Mouse (Mus musculus) inflammation-experienced regulatory T-cells, adult 6 months (primary cell): Measurements from ENCODE around the gene Cdk14. TPM values are rescaled to one million over a fixed set of nuclear protein-coding genes. Genes with fewer than 3 reads are reported as not detected.

Experiments used
- ATAC-seq: one replicate; pipeline ENCODE4 v1.8.0; 2017
- polyA plus RNA-seq, 3 experiments: library from polyadenylated mRNA; unstranded; fragments of 100-300 nt; shearing (Covaris generic); gene quantifications; one replicate each; pipeline ENCODE4 v1.2.1; 2017

The Cdk14 gene
- polyA plus RNA-seq, 3 experiments from 2014 or later, result 0.12 to 0.78 TPM; not detected in 1

DNA sequence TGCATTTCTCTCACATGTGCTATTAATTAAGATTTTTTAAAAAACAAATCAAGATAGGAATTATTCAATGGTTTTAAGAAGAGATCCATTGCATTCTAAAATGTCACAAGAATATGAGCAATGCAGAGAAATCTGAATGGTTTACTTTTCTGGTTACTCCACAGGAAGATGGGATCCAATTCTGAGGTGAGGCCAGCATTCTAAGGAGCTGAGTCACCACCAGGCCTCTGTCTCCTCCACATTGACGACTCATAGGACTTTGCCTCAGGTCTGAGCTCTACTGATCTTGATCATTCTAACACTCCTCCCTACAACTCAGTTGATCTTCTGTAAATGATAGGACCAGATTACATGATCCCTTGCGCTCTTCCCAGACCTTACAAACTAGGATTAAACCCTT, 239.4 kb downstream of the Cdk14 start:
- ATAC-seq, result no peak

DNA sequence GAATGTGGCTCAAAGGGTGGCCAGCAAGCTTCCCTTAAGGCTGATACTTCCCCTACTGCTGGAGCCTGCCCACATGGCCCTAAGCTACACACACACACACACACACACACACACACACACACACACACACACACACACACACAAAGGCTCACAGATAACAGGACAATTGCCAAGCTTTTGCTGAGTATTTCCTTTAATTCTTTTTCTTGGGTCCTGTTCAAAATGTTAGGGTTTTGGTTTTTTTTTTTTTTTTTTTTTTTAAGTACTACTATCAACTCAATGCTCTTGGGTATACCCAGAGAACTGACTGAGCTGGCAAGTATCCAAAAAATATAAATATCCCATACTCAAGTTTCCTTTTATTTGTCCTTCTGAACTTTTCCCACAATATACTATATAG, 239.8 kb downstream of the Cdk14 start:
- ATAC-seq, result no peak

DNA sequence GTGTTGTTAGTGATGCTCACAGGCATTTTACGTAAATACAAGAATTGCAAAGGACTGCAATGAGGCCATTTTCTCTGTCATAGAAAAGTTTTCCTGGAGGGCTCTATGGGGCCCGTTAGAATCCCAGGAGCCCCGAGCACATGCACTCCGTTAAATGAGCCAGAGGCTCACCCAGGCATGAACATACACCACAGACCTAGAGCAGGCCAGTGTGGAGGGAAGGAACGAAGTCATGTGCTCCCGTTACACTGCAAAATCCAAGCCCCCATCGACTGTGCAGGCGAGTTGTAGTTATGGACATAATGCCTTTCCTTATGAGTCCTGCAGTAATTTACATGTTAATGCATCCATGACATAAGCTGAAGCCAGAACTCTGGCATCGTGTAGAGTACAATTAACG, 244.1 kb downstream of the Cdk14 start:
- no peak for ATAC-seq

DNA sequence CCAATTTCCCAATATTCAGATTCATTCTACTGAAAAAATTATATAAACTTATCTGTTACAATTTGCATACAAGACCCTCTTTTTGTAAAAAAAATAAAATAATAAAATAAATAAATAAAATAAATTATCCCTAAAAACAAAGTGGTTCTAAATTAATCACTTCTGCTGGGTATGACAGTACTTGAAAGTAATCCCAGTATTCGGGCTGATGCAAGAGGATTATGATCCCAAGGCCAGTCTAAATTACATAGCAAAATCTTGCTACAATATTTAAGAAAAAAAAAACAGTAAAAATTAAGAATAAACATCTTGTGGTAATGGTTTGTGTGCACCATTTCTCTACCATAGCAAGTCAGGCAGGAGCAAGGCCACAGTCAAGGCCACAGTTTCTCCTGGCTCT, 244.5 kb downstream of the Cdk14 start:
- no peak for ATAC-seq

DNA sequence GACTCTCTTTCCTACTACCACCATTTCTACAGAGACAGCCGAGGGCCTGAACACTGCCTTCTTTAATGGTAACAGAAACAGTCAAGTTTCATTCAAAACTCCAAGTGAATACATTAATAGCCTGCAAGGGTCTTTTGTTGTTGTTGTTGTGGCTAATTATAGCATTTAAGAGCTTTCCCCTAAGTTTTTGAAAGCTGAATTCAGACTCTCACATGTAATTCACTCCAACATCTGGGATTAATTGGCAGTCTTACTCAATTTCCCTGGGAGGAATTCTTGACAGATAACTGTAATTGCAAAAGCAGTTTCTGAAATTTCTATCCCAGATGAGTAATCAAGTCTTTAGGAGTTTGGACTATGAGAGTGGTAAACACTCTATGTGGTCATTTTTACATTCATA, 245.0 kb downstream of the Cdk14 start:
- no peak for ATAC-seq

DNA sequence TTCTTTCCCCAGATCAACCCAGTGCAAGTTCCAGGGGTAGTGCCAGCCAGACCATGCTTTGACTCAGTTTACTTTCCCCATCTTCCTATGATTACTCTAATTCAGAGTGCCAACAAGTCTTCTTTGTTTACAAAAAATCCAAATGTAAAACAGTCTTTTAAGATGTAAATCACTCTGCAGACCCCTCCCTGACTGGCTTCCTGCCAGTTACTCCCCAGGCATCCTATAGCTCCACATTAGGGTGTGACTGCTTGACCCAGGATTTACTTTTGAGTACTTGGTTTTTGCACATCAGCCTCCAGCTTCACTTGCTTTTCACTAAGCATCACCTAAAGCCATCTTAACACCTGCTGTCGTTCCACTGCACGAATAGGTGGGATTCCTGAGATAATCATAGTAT, 254.0 kb downstream of the Cdk14 start:
- no peak for ATAC-seq

DNA sequence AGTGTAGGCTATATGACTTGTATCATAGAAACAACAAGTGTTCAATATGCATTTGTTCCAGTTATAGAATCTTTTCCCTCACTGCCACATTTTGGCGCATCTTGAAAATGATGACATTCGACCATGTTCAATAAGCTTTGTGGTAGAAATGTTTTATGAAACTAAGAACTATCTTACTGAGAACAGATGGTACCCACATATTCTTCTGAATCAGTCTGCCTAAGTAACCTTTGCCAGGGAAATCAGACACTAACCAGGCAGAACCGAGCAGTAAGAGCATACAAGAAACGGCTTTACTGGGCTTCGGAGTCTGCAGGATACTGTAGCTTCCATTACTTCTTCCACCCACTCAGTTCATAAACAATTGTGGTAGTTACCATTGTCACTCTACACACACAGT, 255.8 kb downstream of the Cdk14 start:
- ATAC-seq, result no peak

DNA sequence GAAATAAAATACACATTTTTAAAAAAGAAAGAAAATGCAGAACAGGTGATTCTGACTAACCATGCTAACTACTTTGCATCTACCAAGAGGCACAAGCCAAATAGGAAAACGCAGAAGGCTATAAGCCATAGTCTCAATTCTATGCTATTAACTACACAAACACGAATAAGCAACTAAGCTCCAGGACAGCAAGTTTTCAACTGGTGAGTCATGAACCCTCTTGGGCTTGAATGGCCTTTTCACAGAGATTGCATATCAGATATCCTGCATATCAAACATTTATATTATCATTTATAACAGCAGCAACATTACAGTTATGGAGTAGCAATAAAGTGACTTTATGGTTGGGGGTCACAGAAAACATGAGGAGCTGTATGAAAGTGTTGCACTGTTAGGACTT, 256.3 kb downstream of the Cdk14 start:
- ATAC-seq, result no peak

DNA sequence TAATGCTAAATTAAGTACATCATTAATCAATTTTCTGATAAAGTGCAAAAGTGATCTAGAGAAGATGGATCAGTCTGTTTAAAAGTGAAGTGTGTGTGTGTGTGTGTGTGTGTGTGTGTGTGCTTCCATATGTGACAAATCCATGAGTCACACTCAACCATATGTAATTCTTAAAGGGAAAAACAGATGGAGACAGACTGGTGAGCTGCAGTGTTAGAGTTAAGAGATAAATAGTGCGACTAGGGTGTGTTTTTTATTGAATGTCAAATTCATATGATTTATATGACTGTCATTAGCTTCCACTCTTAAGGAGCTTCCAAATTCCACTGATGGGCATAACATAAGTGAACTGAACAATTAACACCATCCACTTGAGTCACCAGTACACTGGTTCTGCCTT, 260.6 kb downstream of the Cdk14 start:
- no peak for ATAC-seq

DNA sequence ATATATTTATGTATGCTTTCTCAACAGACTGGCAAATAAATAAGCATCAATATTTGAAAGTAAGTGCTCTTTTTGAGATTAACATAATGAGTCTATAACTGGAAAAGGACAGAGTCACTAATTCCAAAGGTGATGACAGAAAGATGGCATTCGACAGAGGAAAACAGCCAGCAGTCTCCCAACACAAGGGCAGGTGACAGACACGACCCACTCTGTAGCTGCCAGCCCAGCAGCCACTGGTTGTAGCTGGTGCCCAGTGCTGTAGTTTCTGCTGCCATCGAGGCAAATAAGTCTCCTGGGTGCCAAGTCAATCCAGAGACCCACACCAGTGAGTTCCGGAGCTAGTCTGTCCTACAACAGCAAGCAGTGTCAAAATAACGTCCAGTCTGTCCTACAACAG, 280.3 kb downstream of the Cdk14 start:
- no peak for ATAC-seq

DNA sequence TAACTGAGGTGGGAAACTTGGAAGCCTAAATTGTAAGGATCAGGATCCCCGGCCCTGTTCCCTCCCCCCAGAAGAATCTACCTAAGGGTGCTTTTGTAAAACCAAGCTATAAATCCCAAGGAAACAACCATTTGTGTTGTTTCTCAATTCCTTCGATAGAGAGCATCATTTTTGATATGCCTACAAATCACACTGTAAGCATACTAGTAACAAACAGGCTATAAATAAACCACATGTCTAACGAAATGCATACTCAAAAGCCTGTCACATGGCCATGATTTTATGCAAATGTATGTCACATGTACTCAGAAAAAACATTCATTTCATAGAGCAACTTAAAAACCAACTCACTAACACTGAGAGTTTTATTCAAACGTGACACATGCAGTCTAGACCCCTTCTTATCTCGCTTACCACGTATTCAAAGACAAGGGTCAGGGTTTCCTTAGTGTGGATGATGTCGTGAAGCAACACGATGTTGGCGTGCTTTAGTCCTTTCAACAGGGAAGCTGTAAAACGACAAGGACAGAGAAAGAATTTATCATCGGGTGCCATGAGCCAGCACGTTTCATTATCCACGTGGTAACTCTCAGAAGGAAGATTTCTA, 285.1 kb downstream of the Cdk14 start:
- ATAC-seq, result no peak

DNA sequence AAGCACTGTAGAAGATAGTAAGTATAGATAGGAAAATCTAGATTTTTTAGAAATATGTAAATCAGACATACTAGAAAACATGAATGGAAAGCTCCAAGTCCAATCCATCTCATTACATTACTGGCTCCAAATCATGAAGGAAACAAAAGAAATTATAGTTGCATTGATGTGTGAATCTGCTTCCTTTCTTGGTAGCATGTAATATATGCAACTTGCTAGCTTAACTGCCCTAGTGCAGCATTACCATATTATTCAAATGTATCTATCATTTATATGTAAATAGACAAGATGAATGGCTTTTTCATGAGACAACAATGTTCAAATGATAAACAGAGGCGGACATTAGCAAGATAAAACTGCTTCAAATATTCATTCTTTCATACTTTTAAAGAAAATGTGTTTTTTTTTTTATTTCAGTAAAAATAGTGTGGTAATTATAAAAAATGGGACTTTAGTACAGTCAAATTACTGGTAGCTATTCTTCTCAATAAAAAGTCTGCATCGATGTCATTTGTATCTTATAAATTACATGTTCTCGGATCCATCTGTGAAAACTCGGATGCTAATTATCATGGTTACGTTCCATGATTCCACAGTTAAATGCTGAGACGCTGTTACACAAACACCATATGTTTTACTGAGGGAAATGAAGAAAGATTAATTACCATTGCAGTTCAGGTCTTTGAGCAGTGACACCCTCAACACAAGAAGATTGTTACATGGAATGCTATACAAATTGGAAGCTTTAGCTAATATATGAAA, 285.8 kb downstream of the Cdk14 start:
- no peak for ATAC-seq

DNA sequence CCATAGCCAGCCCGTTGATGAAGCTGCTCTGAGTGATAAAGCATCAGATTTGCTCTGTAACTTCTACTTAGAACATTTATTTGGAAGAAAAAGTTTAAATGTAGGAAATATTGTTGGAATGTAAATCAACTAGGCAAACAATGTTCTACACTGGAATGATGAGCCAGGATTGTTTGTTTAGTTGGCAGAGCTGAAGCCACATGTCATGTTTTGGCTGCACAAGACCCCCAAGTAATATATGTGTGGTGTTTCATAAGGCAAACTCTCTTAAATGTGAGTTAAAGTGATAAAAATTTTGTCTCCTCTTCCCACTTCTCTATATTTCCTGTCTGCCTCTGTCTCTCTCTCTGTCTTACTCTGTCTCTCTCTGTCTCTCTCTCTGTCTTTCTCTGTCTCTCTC, 291.3 kb downstream of the Cdk14 start:
- ATAC-seq, result no peak

DNA sequence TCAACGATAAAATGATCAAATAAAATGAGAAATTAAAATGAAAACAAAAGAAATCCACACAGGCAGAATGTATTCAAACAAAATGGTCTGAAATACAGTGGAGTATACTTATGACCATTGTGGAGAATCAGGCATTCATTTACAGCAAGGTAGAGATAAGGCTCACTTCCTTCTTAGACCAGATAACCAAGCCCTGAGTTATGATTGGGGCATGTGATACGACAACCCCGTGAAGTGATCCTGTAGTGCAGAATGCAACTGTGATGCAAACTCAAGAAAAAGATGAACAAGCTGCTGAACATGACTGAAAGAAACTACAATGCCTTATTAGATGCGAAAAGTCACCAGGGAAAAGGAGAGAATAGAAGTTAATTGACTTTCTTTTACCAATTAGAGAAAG, 295.5 kb downstream of the Cdk14 start:
- ATAC-seq, result no peak

DNA sequence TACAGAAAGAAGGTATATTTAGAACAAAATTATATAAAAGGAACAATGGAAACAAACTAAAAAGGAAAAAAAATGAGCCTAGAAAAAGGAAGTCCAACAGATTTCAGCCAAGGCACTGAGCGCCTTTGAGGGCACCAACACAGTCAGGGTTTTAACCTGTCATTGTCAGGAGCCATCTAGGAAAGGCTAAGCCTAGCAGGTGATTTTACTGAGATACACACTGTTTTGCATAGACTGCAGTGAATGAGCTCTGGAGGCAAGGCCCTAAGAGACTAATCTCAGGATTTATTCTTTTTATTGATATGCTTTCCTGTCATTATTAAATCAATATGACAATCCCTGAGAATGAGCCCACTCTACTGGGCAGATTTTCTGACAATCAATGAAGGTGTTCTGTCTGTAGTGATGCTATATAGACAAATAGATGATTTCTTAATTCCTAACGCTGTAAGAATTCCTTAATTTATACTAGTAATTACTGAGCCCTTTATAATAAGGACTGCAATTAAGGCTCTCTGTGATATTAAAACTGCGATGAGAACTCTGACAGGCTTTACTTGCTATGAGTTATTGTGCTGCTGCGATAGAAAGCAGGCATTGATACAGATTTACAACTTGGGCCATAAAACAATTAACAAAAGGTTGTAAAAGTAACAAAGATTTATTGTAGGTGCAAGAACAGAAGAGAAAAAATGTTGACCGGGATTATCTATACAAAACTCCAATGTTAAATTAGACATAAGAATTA, 303.2 kb downstream of the Cdk14 start:
- no peak for ATAC-seq

DNA sequence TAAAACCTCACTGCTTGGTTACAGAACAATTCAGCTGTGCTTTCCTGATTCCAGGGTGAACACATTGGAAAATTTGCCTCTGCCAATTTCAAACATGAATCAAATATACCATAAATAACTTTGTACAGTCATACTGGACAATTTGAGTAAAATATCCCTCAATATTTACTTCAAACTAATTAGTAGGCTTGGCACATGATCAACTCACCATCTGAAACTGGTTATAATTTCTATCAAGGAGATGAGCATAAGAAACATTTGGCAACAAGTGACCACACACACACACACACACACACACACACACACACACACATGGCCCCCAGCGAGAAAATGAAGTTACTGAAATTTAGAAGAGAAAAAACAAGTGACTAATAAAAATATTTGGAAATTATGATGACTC, 304.6 kb downstream of the Cdk14 start:
- ATAC-seq, result no peak

DNA sequence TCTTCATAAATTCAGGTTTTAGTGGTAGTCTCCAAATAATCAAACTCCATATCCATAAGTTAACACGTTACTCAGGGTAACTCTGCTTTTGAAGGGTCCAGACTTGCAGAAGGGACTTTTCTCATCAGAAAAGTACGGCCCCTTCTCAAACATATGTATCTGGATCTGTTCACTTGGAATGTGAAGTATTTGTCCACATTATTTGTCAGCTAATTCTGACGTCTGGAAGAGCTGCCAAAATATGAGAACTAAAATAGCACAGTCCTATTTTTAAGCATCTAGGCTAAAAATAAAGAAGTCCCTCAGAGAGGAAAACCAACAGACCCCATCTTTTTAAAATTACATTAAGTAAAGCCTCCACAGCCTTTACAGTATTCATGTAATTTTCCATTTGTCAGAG, 310.5 kb downstream of the Cdk14 start:
- ATAC-seq, result no peak

DNA sequence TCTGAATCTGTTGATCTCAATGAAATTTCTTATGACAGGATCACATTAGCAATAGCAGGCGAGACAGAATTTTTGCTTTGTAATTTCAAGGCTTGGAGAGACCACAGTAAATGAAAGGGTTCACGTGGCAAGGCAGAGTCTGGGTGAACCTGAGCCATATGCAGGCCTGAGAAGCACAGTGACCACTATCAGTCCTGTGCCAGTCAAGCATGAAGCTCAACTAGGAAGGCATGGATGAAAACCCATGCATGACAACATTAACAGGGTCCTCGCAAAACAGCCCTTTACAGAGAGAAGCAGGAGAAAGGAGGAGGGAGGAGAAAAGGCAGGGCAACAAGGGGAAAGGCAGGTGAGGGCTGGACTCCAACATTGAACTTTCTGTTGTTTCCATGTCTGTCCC, 311.1 kb downstream of the Cdk14 start:
- no peak for ATAC-seq

DNA sequence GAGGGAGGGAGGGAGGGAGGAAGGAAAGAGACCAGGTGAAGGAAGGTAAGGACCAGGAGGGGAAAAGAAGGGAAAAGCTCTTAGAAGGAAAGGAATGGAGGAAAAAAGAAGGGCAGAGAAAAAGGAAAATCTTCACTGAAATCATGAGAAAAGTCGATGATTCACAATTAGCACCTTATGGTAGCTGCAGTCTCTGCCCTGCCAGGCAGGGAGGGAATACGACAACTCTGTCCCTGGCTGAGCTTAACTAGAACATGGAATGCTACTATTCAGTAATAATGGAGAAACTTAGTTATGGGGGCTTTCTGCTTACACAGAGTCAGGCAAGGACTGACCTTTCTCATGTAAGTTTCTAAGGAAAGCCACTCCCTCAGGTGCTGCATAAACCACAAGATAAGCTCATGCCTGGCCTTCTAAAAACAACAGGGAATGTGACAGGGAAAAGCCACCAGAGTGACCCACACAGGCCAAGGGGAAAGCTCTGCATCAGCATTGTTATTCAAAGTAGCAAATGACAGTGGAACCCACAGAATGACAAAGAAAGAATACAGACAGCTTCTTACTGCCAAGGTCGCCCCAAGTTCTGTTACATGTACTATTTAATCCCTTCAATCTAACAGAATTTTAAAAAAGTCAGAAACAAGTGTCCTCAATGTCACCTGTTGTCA, 323.7 kb downstream of the Cdk14 start:
- no peak for ATAC-seq

DNA sequence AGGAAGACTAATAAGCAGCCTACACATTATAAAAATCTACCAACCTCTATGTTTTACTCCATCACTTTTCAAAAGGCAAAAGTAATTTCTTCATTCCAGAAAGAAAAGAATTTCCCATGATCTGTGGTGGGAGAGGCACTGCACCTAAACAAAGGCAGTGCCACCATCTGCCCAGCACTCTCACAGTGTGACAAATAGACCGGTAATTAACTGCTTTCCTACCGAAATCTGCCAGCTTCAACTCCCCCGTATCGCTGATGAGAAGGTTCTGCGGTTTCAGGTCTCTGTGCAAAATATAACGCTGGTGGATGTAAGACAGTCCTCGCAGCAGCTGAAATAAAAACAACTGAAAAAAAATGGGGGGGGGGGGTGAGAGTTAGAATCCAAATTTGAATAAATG, 327.4 kb downstream of the Cdk14 start:
- no peak for ATAC-seq

DNA sequence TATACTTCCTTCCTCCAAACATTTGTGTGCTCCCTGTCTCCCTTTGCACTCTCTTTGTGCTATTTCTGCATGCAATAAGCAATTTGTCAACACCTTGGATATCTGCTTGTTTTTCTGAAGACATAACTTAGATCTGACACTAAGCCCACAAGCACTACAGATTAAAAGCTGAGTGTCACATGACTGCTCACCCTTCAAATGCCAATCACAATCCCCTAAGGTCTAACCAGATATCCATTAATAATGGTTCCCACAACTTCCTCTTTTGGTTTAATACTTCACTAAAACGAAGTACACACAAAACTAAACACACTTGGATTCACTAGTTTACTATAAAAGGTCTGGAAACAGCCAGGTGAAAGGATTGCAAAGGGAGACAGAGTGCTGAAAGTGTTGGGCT, 348.6 kb downstream of the Cdk14 start:
- ATAC-seq, result no peak

DNA sequence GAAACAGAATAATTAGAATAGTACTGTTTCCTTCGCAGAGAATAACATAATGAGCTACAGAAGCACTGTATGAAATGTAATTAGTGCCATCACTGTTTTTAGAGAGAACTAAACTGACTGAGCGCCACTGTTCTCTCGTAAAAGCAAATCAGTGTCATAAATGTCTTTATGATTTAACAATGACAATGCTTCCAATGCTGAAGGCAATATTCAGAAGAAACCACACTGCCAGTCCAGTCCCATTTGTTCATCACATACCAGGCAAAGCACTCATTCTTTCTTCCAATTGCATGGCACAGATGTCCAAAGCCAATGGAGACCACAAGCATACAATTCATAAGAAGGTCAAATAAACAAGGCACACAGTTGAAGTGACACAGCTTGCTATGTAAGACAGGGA, 355.4 kb downstream of the Cdk14 start:
- no peak for ATAC-seq

DNA sequence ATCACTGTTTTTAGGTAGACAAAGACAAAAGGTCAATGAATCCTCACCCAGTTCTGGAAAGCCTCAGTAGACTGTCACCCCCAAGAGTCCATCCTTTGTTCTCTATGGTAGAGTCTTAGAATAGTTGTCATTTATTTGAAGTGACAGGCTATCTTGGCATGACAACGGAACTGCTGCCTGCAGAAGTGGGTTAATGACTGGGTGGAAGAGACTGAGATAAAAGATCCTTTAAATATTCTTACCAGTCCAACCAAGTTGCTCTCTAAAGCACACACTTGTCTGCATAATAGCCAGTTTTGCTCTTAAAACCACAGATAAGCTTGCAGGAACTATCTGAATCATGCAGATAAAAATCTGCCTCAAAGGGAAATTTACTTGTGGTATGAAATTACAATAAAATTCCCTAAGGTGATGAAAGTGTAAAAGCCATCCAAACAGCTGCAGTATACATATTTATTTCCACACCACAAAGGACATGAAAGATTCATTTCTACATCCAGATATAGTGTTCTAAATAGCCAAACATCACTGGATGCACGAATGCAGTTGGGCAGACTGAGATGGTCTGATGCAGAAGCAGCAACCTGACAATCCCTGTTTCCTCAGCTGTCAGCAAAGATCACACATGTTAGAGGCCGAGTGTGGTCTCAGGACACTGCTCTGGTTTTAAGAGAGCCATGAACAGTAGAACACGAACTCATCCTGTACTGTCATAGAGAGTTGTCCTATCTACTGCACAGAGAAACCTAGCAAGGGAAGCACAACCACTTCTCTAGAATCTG, 363.8 kb downstream of the Cdk14 start:
- ATAC-seq, result no peak
